Mouse (Mus musculus) olfactory bulb, adult 2 months (tissue): ENCODE data around the gene Pigu.

Experiments
- CTCF ChIP-seq: fragments of 200-500 bp; IDR thresholded peaks from 2 replicates; pipeline ENCODE4 v1.5.1; 2012; ENCODE audit warnings: low read depth, mild to moderate bottlenecking, low read length, moderate library complexity; ENCODE audit not compliant: insufficient read depth
- POLR2A ChIP-seq: fragments of 200-500 bp; IDR thresholded peaks from 2 replicates; pipeline ENCODE4 v1.6.1; 2012; ENCODE audit warnings: mild to moderate bottlenecking, low read depth, low read length, moderate library complexity; ENCODE audit not compliant: insufficient read depth

DNA sequence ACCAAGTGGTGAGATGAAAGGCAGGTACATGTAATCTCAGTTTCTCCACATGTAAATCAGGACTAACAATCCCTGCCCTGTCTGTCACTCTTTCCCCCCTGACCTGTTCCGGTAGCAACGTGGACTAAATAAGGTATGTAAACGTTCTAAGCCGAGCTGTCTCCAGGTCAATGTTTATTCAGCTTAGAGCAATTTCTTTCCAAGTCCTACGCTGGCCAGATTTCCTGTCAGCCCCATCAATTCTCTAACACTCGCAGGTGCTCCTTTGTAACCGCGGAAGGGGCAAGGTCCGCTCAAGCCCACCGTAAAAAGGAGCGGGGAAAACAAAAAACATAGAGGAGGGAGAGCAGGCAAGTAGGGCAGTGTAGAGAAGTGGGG is 23.8 kb upstream of the Pigu start:
- TF ChIP-seq CTCF (no peak), POLR2A (no peak)
